Mouse (Mus musculus) heart, embryonic 15.5 days (tissue): ENCODE data around the gene Dmtf1. TPM values are rescaled to one million over a fixed set of nuclear protein-coding genes. Genes with fewer than 3 reads are reported as not detected.

Experiments used
- ATAC-seq: fragments of 200-750 bp; cut with Nextera tagmentation; replicated peaks from 2 replicates; pipeline ENCODE4 v1.8.0; 2017; ENCODE audit warnings: low read depth, moderate TSS enrichment; ENCODE audit not compliant: insufficient number of reproducible peaks, insufficient read depth, low FRiP score
- H3K27ac ChIP-seq: fragments of 300-500 bp; sonication (generic); 2 replicates; pipeline ENCODE4 v1.5.1; 2015; ENCODE audit warnings: mild to moderate bottlenecking, inconsistent platforms
- H3K27me3 ChIP-seq: fragments of 300-500 bp; sonication (generic); 2 replicates; pipeline ENCODE4 v1.6.1; 2015; ENCODE audit warnings: inconsistent platforms
- H3K36me3 ChIP-seq: fragments of 300-500 bp; sonication (generic); 2 replicates; pipeline ENCODE4 v1.6.1; 2015; ENCODE audit warnings: mild to moderate bottlenecking, inconsistent platforms
- H3K4me1 ChIP-seq: fragments of 300-500 bp; sonication (generic); replicated peaks from 2 replicates; pipeline ENCODE4 v1.6.1; 2015; ENCODE audit warnings: inconsistent platforms
- H3K4me2 ChIP-seq: fragments of 300-500 bp; sonication (generic); 2 replicates; pipeline ENCODE4 v1.6.1; 2015; ENCODE audit warnings: inconsistent platforms, mild to moderate bottlenecking, moderate library complexity
- H3K4me3 ChIP-seq: fragments of 300-500 bp; sonication (generic); 2 replicates; pipeline ENCODE4 v1.5.1; 2015; ENCODE audit warnings: mild to moderate bottlenecking, inconsistent platforms
- H3K9ac ChIP-seq: fragments of 300-500 bp; sonication (generic); 2 replicates; pipeline ENCODE4 v1.6.1; 2015; ENCODE audit warnings: mild to moderate bottlenecking, inconsistent platforms
- H3K9me3 ChIP-seq: fragments of 300-500 bp; sonication (generic); replicated peaks from 2 replicates; pipeline ENCODE4 v1.6.1; 2016; ENCODE audit warnings: inconsistent platforms
- WGBS: fragments of 180-500 bp; shearing (Covaris S2); methylation state at CpG from one replicate; pipeline ENCODE4 v1.1.7; 2015; ENCODE audit warnings: mixed read lengths; 5-methylcytosine and 5-hydroxymethylcytosine counted together
- polyA plus RNA-seq: library from polyadenylated mRNA; unstranded; fragments of >200 nt; fragmentation: Nextera tagmentation; extraction: Ambion mirVana; gene quantifications from 2 replicates; pipeline ENCODE4 v1.2.1, GENCODE M21; 2015

Dmtf1 gene
- polyA plus RNA-seq, 1 experiment from 2014 or later, result 24.5 TPM

GRCm38 (mm10) chr5:9107296-9108089 is 54.1 kb downstream of the Dmtf1 start:
- H3K27me3 ChIP-seq, result peaks cover 7% of the 10 kb centered on the region
- H3K27ac ChIP-seq, result no peak overlapping the region
- WGBS, result 77% methylated on average over 8 of the region's 8 CpGs
- no peak overlapping the region for H3K4me2 ChIP-seq
- no peaks in the 10 kb centered on the region for H3K36me3 ChIP-seq
- H3K9ac ChIP-seq, result no peak overlapping the region
- ATAC-seq, result no peak
- H3K9me3 ChIP-seq, result no peaks in the 10 kb centered on the region
- no peaks in the 10 kb centered on the region for H3K4me1 ChIP-seq
- no peak overlapping the region for H3K4me3 ChIP-seq

GRCm38 (mm10) chr5:9106806-9107205 is 54.8 kb downstream of the Dmtf1 start:
- no peak overlapping the region for H3K27ac ChIP-seq
- WGBS, result 81% methylated on average over 6 of the region's 6 CpGs

GRCm38 (mm10) chr5:9103958-9104357 is 57.6 kb downstream of the Dmtf1 start:
- ATAC-seq, result no peak
- H3K27me3 ChIP-seq, result peaks cover 18% of the 10 kb centered on the region
- peaks cover 9% of the 10 kb centered on the region for H3K4me1 ChIP-seq
- no peak overlapping the region for H3K4me3 ChIP-seq
- H3K9ac ChIP-seq, result no peak overlapping the region
- no peaks in the 10 kb centered on the region for H3K9me3 ChIP-seq
- H3K27ac ChIP-seq, result no peak overlapping the region
- H3K4me2 ChIP-seq, result no peak overlapping the region
- WGBS, result 78% methylated on average over 8 of the region's 8 CpGs
- no peaks in the 10 kb centered on the region for H3K36me3 ChIP-seq

More at GRCm38 (mm10) chr5:9106806-9107205, 54.8 kb downstream of the Dmtf1 start:
- Histone ChIP-seq H3K4me2 (no peak overlapping the region), H3K27me3 (peaks cover 14% of the 10 kb centered on the region), H3K36me3 (no peaks in the 10 kb centered on the region), H3K9me3 (no peaks in the 10 kb centered on the region), H3K4me1 (no peaks in the 10 kb centered on the region; the same call in 1 of the 2 replicates), H3K9ac (no peak overlapping the region), H3K4me3 (no peak overlapping the region)
- no peak for ATAC-seq

- no peak overlapping the region for H3K9ac ChIP-seq
- H3K4me2 ChIP-seq, result no peak overlapping the region
- peaks cover 9% of the 10 kb centered on the region for H3K4me1 ChIP-seq
- H3K9me3 ChIP-seq, result no peaks in the 10 kb centered on the region
- no peak for ATAC-seq
- no peaks in the 10 kb centered on the region for H3K36me3 ChIP-seq
- WGBS, result 84% methylated on average over 2 of the region's 2 CpGs
- no peak overlapping the region for H3K4me3 ChIP-seq
- no peak overlapping the region for H3K27ac ChIP-seq
- H3K27me3 ChIP-seq, result peaks cover 20% of the 10 kb centered on the region
Measured at GRCm38 (mm10) chr5:9102696-9103095, 58.9 kb downstream of the Dmtf1 start.

- peaks cover 20% of the 10 kb centered on the region for H3K27me3 ChIP-seq
- peak overlapping the region; percentile 50 for H3K27ac ChIP-seq
Measured at GRCm38 (mm10) chr5:9100849-9101801, 60.5 kb downstream of the Dmtf1 start.

GRCm38 (mm10) chr5:9100207-9100848 is 61.2 kb downstream of the Dmtf1 start, which contains the start of gene Tmem243:
Gene Tmem243, plus strand, starts transcription at chr5:9100668.
- Histone ChIP-seq H3K4me2 (peak within 1 kb of the TSS; percentile 77), H3K4me1 (peaks cover 9% of the 10 kb centered on the region), H3K27me3 (peaks cover 20% of the 10 kb centered on the region), H3K9ac (peak within 1 kb of the TSS; percentile 74), H3K9me3 (no peaks in the 10 kb centered on the region), H3K27ac (peak within 1 kb of the TSS; percentile 50), H3K4me3 (peak within 1 kb of the TSS; percentile 84), H3K36me3 (no peaks in the 10 kb centered on the region)
- WGBS, result 1% methylated on average over 58 of the region's 59 CpGs
- ATAC-seq, result peak; percentile 96

More at GRCm38 (mm10) chr5:9100849-9101801, 60.5 kb downstream of the Dmtf1 start:
- WGBS, result 1% methylated on average over 76 of the region's 83 CpGs
- Histone ChIP-seq H3K4me3 (peak overlapping the region; percentile 84), H3K36me3 (no peaks in the 10 kb centered on the region), H3K9ac (peak overlapping the region; percentile 74), H3K4me1 (peaks cover 9% of the 10 kb centered on the region), H3K4me2 (peak overlapping the region; percentile 77), H3K9me3 (no peaks in the 10 kb centered on the region)
- ATAC-seq, result peak; percentile 73

- Histone ChIP-seq H3K36me3 (no peaks in the 10 kb centered on the region), H3K4me3 (no peak overlapping the region), H3K9ac (no peak overlapping the region), H3K4me2 (no peak overlapping the region), H3K27ac (no peak overlapping the region), H3K27me3 (no peaks in the 10 kb centered on the region), H3K4me1 (no peaks in the 10 kb centered on the region), H3K9me3 (no peaks in the 10 kb centered on the region)
- WGBS, result 69% methylated on average over 4 of the region's 4 CpGs
- ATAC-seq, result no peak
Measured at GRCm38 (mm10) chr5:9093490-9093889, 68.1 kb downstream of the Dmtf1 start.

GRCm38 (mm10) chr5:9092716-9093115 is 68.9 kb downstream of the Dmtf1 start:
- Histone ChIP-seq H3K9me3 (no peaks in the 10 kb centered on the region), H3K27ac (no peak overlapping the region), H3K4me2 (no peak overlapping the region), H3K4me3 (no peak overlapping the region), H3K9ac (no peak overlapping the region), H3K36me3 (no peaks in the 10 kb centered on the region), H3K27me3 (no peaks in the 10 kb centered on the region), H3K4me1 (no peaks in the 10 kb centered on the region)
- ATAC-seq, result no peak
- 63% methylated on average over 1 of the region's 1 CpGs for WGBS

GRCm38 (mm10) chr5:9090493-9091106 is 71.0 kb downstream of the Dmtf1 start:
- no peaks in the 10 kb centered on the region for H3K9me3 ChIP-seq
- 74% methylated on average over 6 of the region's 6 CpGs for WGBS
- no peak overlapping the region for H3K9ac ChIP-seq
- no peaks in the 10 kb centered on the region for H3K4me1 ChIP-seq
- no peak overlapping the region for H3K27ac ChIP-seq
- no peak overlapping the region for H3K4me2 ChIP-seq
- no peak for ATAC-seq
- no peaks in the 10 kb centered on the region for H3K27me3 ChIP-seq
- H3K36me3 ChIP-seq, result no peaks in the 10 kb centered on the region
- no peak overlapping the region for H3K4me3 ChIP-seq

- WGBS, result 52% methylated on average over 3 of the region's 3 CpGs
- no peak for ATAC-seq
Measured at GRCm38 (mm10) chr5:9086924-9087719, 74.5 kb downstream of the Dmtf1 start.

More at GRCm38 (mm10) chr5:9086924-9087719, 74.5 kb downstream of the Dmtf1 start:
- H3K4me1 ChIP-seq, result no peaks in the 10 kb centered on the region
- H3K36me3 ChIP-seq, result no peaks in the 10 kb centered on the region
- no peak overlapping the region for H3K9ac ChIP-seq
- no peaks in the 10 kb centered on the region for H3K9me3 ChIP-seq
- H3K27me3 ChIP-seq, result no peaks in the 10 kb centered on the region
- H3K4me3 ChIP-seq, result no peak overlapping the region
- no peak overlapping the region for H3K4me2 ChIP-seq
- H3K27ac ChIP-seq, result no peak overlapping the region
